Mouse (Mus musculus) left cerebral cortex, postnatal 25 days (tissue): ENCODE results near the gene Kat5. TPM values are rescaled to one million over a fixed set of nuclear protein-coding genes. Genes with fewer than 3 reads are reported as not detected.

Experiments used
- DNase-seq, 2 experiments: peaks; one replicate each; pipeline ENCODE4 v3.0.0; 2022; ENCODE audit warnings: low spot score in 2 of 2, mixed read lengths in 1 of 2
- intact Hi-C: fragments of 180-260 bp; cut with DNase I; formaldehyde crosslinking; loops from one replicate; pipeline ENCODE4 v1.15.1; 2025
- total RNA-seq, 2 experiments: library from RNA; stranded (reverse); gene quantifications; 2 replicates each; pipeline ENCODE4 v1.2.3; 2021

The Kat5 gene
- total RNA-seq, 2 experiments from 2014 or later, result 83.9 to 93.4 TPM

- no peak for DNase-seq
- intact Hi-C loops, result no loop called here
Measured at GRCm38 (mm10) chr19:5558770-5559169, 51.3 kb downstream of the Kat5 start.

- intact Hi-C loops, result no loop called here
- no peak for DNase-seq
Measured at GRCm38 (mm10) chr19:5558169-5558568, 51.9 kb downstream of the Kat5 start.

DNA sequence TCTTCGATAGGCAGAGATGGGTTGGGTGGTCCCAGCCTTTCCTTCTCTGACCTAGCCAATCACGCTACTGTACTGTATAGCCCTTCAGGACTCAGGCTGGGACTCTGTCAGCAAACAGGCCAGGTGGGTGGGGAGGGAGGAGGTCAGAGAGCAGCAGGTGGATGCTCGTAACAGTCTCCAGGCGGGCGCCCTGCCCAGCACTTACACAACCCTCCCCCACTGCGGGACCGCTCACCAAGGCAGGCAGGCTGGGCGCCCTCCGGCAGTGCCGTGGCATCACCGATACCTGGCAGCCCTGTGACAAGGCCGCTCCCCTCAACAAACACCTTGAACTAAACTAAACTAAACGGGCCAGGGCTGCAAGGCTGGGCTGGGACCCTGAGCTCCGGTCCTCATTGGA, 55.8 kb downstream of the Kat5 start:
- DNase-seq, result no peak
- intact Hi-C loops, result no loop called here

DNA sequence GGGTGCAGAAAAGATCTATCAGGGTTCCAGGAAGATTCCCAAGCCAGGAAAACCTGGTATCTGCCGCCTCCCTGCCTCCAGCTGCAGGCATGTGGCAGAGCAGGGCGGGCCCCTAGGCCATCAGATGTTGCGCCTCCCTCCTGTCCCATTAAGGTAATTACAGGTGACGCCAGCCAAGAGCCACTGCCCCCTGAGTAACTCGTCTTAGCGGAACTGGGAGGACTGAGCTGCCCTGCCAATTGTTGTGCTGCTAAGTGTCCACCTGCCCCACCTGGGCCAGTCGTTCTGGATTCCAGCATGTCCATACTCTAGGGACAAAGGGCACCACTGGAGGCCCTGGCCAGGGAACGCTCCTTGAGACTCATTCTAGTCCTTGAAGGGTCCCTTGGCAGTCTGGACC, 56.2 kb downstream of the Kat5 start:
- intact Hi-C loops, result no loop called here
- no peak for DNase-seq

Other genes with a start within 250 kb of the Kat5 start
- gene Eif1ad, start 243.5 kb downstream of the Kat5 start, total RNA-seq, result 10 to 100 TPM; 24.9 to 25.6 TPM
- 10 to 100 TPM; 83.4 to 84.4 TPM for gene Banf1, start 243.1 kb downstream of the Kat5 start, total RNA-seq
- 10 to 100 TPM; 87.9 to 92.8 TPM for gene Sart1, start 221.5 kb downstream of the Kat5 start, total RNA-seq
- gene Tsga10ip, start 207.7 kb downstream of the Kat5 start, total RNA-seq, result not detected
- gene Drap1, start 185.3 kb downstream of the Kat5 start, total RNA-seq, result 100 to 1,000 TPM; 197 to 233 TPM
- gene AI837181, start 185.1 kb downstream of the Kat5 start, total RNA-seq, result 10 to 100 TPM; 70.2 to 73.3 TPM
- gene Fosl1, start 162.7 kb downstream of the Kat5 start, total RNA-seq, result not detected
- gene Ccdc85b, start 152.3 kb downstream of the Kat5 start, total RNA-seq, result 10 to 100 TPM; 26.4 to 27.9 TPM
- 10 to 100 TPM; 81.9 to 92.9 TPM for gene Fibp, start 149.6 kb downstream of the Kat5 start, total RNA-seq
- gene Ctsw, start 141.7 kb downstream of the Kat5 start, total RNA-seq, result under 1 TPM; 0.73 to 0.80 TPM
- gene Efemp2, start 136.3 kb downstream of the Kat5 start, total RNA-seq, result 10 to 100 TPM; 15.2 to 16.4 TPM
- 10 to 100 TPM; 30.7 to 30.9 TPM for gene Mus81, start 121.8 kb downstream of the Kat5 start, total RNA-seq
- gene Cfl1, start 119.8 kb downstream of the Kat5 start, total RNA-seq, result 1,000 to 10,000 TPM; 1,474 to 1,552 TPM
- 1 to 10 TPM; 5.1 to 7.7 TPM for gene 1700020D05Rik, start 106.5 kb downstream of the Kat5 start, total RNA-seq
- 10 to 100 TPM; 80.4 to 81.0 TPM for gene Snx32, start 99.7 kb downstream of the Kat5 start, total RNA-seq
- not detected for gene Ovol1, start 49.6 kb downstream of the Kat5 start, total RNA-seq
- 1 to 10 TPM; 5.2 to 6.4 TPM for gene Ap5b1, start 42.2 kb downstream of the Kat5 start, total RNA-seq
- 10 to 100 TPM; 68.0 to 82.1 TPM for gene Rnaseh2c, start 8.4 kb downstream of the Kat5 start, total RNA-seq
- gene Rela, start 27.2 kb upstream of the Kat5 start, total RNA-seq, result 10 to 100 TPM; 20.5 to 20.6 TPM
- gene Sipa1, start 53.5 kb upstream of the Kat5 start, total RNA-seq, result 10 to 100 TPM; 14.5 to 18.7 TPM
- gene Map3k11, start 78.5 kb upstream of the Kat5 start, total RNA-seq, result 10 to 100 TPM; 16.1 to 17.2 TPM
- gene Pcnx3, start 78.7 kb upstream of the Kat5 start, total RNA-seq, result 10 to 100 TPM; 63.6 to 67.9 TPM
- gene Kcnk7, start 94.1 kb upstream of the Kat5 start, total RNA-seq, result not detected
- gene Ehbp1l1, start 116.1 kb upstream of the Kat5 start, total RNA-seq, result 10 to 100 TPM; 24.6 to 27.3 TPM
- 10 to 100 TPM; 30.0 to 30.2 TPM for gene Fam89b, start 119.4 kb upstream of the Kat5 start, total RNA-seq
- gene Ltbp3, start 130.7 kb upstream of the Kat5 start, total RNA-seq, result 10 to 100 TPM; 27.0 to 31.6 TPM
- 10 to 100 TPM; 82.0 to 86.8 TPM for gene Scyl1, start 161.2 kb upstream of the Kat5 start, total RNA-seq